Mouse (Mus musculus) heart, adult 2 months (tissue): ENCODE measurements around the gene Rgs19.

Source experiments
- CTCF ChIP-seq: fragments of 200-600 bp; IDR thresholded peaks from 2 replicates; pipeline ENCODE4 v1.8.1; 2022; ENCODE audit warnings: antibody characterized with exemption, mild to moderate bottlenecking, moderate library complexity
- EP300 ChIP-seq: fragments of 200-500 bp; IDR thresholded peaks from 2 replicates; pipeline ENCODE4 v1.6.1; 2011; ENCODE audit warnings: low read depth, low read length, control low read depth; ENCODE audit not compliant: insufficient read depth

GRCm38 (mm10) chr2:181645666-181646065, 48.1 kb downstream of the Rgs19 start:
- TF ChIP-seq CTCF (no peak), EP300 (no peak)
